In genomic region chr7:137060488-137060887, GRCm38 (mm10) we compare ENCODE assay signal across 9 mouse cellular contexts.
DNase-seq lines count a peak whose midpoint lies in the region.
"Had no signal": no experiment of that assay in that cellular context is flagged by ENCODE, and none has a peak within 500 bp of the region (broad histone marks: within the 10 kb centered on the region; RNA-seq: fewer than 3 reads in every experiment).

No protein-coding gene starts in this region.

- DNase-seq in adrenal gland, postnatal 36 days: peak; percentile 23 to 36
- no peak for DNase-seq in adrenal gland, postnatal 10 days
- peak; percentile 40 for DNase-seq in kidney, postnatal 10 days
- DNase-seq in kidney, adult 18-20 months: no peak
- DNase-seq in thymus, postnatal 25 days: peak; percentile 8
- no peak for DNase-seq in thymus, postnatal 0 days (ENCODE audit: low spot score)
- peak; percentile 74 for DNase-seq in testis, postnatal 10 days (ENCODE audit: low spot score)
- no peak for DNase-seq in T-cell, adult 2 months (ENCODE audit: low spot score)
- DNase-seq: liver, embryonic 13.5 days had no signal

Comparison
In these comparisons a context has a peak if more than half of its experiments do, and no peak if none do; other contexts are left out.
1. DNase-seq: peak in adrenal gland, postnatal 36 days (2 of 2), kidney, postnatal 10 days (single experiment), thymus, postnatal 25 days (single experiment) and testis, postnatal 10 days (single experiment); none in adrenal gland, postnatal 10 days (single experiment), kidney, adult 18-20 months (single experiment), thymus, postnatal 0 days (single experiment) and T-cell, adult 2 months (single experiment).